Mouse (Mus musculus) midbrain, postnatal 0 days (tissue): Measurements from ENCODE around the gene Dhcr7. TPM values are rescaled to one million over a fixed set of nuclear protein-coding genes. Genes with fewer than 3 reads are reported as not detected.

Experiments used
- ATAC-seq: fragments of 200-750 bp; cut with Nextera tagmentation; 2 replicates; pipeline ENCODE4 v1.8.0; 2017; ENCODE audit warnings: moderate number of reproducible peaks, mild to moderate bottlenecking, moderate TSS enrichment, moderate library complexity; ENCODE audit not compliant: low FRiP score
- DNase-seq: peaks from one replicate; pipeline ENCODE4 v3.0.0-alpha.2; 2015; ENCODE audit warnings: low spot score
- H3K27ac ChIP-seq: fragments of 300-500 bp; sonication (generic); 2 replicates; pipeline ENCODE4 v1.5.1; 2014; ENCODE audit warnings: low read depth, mild to moderate bottlenecking, low read length, mixed read lengths
- H3K27me3 ChIP-seq: fragments of 300-500 bp; sonication (generic); 2 replicates; pipeline ENCODE4 v1.6.1; 2014; ENCODE audit warnings: low read length, control low read depth, mixed read lengths; ENCODE audit not compliant: insufficient read depth
- H3K36me3 ChIP-seq: fragments of 300-500 bp; sonication (generic); 2 replicates; pipeline ENCODE4 v1.6.1; 2014; ENCODE audit warnings: low read length, control low read depth, mixed read lengths; ENCODE audit not compliant: insufficient read depth
- H3K4me1 ChIP-seq: fragments of 300-500 bp; sonication (generic); 2 replicates; pipeline ENCODE4 v1.6.1; 2014; ENCODE audit warnings: mild to moderate bottlenecking, control low read depth, antibody characterized with exemption, low read length, mixed read lengths; ENCODE audit not compliant: insufficient read depth
- H3K4me2 ChIP-seq: fragments of 300-500 bp; sonication (generic); 2 replicates; pipeline ENCODE4 v1.6.1; 2014; ENCODE audit warnings: low read depth, mild to moderate bottlenecking, low read length, mixed read lengths; ENCODE audit not compliant: poor library complexity, severe bottlenecking
- H3K4me3 ChIP-seq: fragments of 300-500 bp; sonication (generic); 2 replicates; pipeline ENCODE4 v1.5.1; 2014; ENCODE audit warnings: low read depth, mild to moderate bottlenecking, low read length, moderate library complexity
- H3K9ac ChIP-seq: fragments of 300-500 bp; sonication (generic); replicated peaks from 2 replicates; pipeline ENCODE4 v1.6.1; 2014; ENCODE audit warnings: mild to moderate bottlenecking, low read length, moderate library complexity, mixed read lengths; ENCODE audit not compliant: poor library complexity, severe bottlenecking
- H3K9me3 ChIP-seq: fragments of 300-500 bp; sonication (generic); 2 replicates; pipeline ENCODE4 v1.6.1; 2016; ENCODE audit warnings: low read length, control low read depth
- CTCF ChIP-seq: IDR thresholded peaks from 2 replicates; pipeline ENCODE4 v1.5.1; 2016; ENCODE audit warnings: antibody characterized with exemption, mild to moderate bottlenecking
- WGBS: fragments of 180-500 bp; shearing (Covaris S2); extraction: QIAGEN DNeasy Blood & Tissue Kit; methylation state at CpG from one replicate; pipeline ENCODE4 v1.1.7; 2014; 5-methylcytosine and 5-hydroxymethylcytosine counted together
- microRNA-seq: library from miRNA; unstranded; fragments of <30 nt; microRNA quantifications from one replicate; pipeline ENCODE4, GENCODE M21; 2016; ENCODE audit warnings: borderline number of aligned reads
- polyA plus RNA-seq: library from polyadenylated mRNA; unstranded; fragments of >200 nt; fragmentation: Nextera tagmentation; extraction: Ambion mirVana; gene quantifications from 2 replicates; pipeline ENCODE4 v1.2.1, GENCODE M21; 2015
- total RNA-seq: library from RNA; depleted of rRNA; stranded (reverse); fragments of >200 nt; gene quantifications from 2 replicates; pipeline ENCODE4 v1.2.3, GENCODE M21; 2014; rRNA removed

Dhcr7 gene
- total and polyA plus RNA-seq, 2 experiments from 2014 or later: 66.0 to 74.7 TPM

DNA sequence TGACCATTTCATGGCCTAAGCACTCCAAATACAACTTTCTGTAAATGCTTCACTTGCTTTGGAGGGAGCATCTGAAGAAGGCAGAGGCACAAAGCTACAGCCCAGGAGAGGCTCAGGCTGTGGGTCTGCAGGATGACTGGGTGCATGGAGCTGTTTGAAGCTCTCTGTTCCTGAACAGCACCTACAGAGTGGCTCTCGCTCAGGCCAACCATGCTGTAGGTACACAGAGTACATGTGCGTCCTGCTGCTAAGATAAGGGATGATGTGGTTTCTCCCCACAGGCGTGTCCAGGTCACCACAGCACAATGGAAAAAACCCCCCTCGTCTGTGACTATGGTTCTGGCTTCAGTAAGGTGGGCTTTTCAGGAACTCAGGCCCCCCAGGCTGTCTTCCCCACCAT is 45.9 kb downstream of the Dhcr7 start:
- TF ChIP-seq CTCF: no peak
- WGBS: 77% methylated on average over 4 of the region's 4 CpGs
- no peak for ATAC-seq

DNA sequence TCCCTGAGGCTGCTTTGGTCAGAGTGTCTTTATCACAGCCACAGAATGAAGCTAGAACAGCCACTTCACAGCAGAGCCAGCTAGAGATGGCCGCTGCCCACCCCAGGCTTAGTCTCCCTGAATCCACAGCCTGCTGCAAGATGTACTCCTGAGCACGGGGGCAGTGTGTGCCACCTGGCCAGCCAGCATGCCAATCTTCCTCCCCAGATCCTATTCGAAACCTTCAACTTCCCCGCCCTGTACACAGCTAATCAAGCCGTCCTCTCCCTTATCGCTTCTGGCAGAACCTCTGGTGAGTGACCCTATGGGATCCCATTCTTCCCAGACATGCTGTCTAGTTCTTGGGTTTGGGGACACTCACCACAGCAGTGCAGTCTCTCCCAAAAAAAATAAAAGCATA is 60.8 kb downstream of the Dhcr7 start:
- Histone ChIP-seq H3K4me2 (no peak overlapping the region), H3K4me3 (no peak overlapping the region), H3K36me3 (no peaks in the 10 kb centered on the region), H3K27me3 (no peaks in the 10 kb centered on the region), H3K27ac (no peak overlapping the region), H3K9me3 (no peaks in the 10 kb centered on the region), H3K9ac (no peak overlapping the region), H3K4me1 (no peaks in the 10 kb centered on the region)
- WGBS: 85% methylated on average over 6 of the region's 6 CpGs
- no peak for DNase-seq
- ATAC-seq: no peak
- no peak for TF ChIP-seq CTCF

More for the DNA sequence above, 45.9 kb downstream of the Dhcr7 start:
- H3K4me1 ChIP-seq: no peaks in the 10 kb centered on the region
- H3K4me3 ChIP-seq: no peak overlapping the region
- H3K27me3 ChIP-seq: no peaks in the 10 kb centered on the region
- H3K9me3 ChIP-seq: 0 out of 2 replicates have a peak, but pooled peaks cover 6% of the 10 kb centered on the region
- H3K27ac ChIP-seq: no peak overlapping the region
- DNase-seq: no peak
- no peak overlapping the region for H3K9ac ChIP-seq
- H3K36me3 ChIP-seq: no peaks in the 10 kb centered on the region
- H3K4me2 ChIP-seq: no peak overlapping the region

GRCm38 (mm10) chr7:143891146-143891545 is 68.2 kb downstream of the Dhcr7 start:
- H3K27me3 ChIP-seq: no peaks in the 10 kb centered on the region
- H3K4me1 ChIP-seq: no peaks in the 10 kb centered on the region
- H3K9me3 ChIP-seq: no peaks in the 10 kb centered on the region
- no peaks in the 10 kb centered on the region for H3K36me3 ChIP-seq
- no peak overlapping the region for H3K9ac ChIP-seq
- no peak overlapping the region for H3K4me3 ChIP-seq
- H3K4me2 ChIP-seq: no peak overlapping the region
- H3K27ac ChIP-seq: no peak overlapping the region
- TF ChIP-seq CTCF: no peak
- 60% methylated on average over 2 of the region's 2 CpGs for WGBS
- DNase-seq (no peak), ATAC-seq (no peak)

DNA sequence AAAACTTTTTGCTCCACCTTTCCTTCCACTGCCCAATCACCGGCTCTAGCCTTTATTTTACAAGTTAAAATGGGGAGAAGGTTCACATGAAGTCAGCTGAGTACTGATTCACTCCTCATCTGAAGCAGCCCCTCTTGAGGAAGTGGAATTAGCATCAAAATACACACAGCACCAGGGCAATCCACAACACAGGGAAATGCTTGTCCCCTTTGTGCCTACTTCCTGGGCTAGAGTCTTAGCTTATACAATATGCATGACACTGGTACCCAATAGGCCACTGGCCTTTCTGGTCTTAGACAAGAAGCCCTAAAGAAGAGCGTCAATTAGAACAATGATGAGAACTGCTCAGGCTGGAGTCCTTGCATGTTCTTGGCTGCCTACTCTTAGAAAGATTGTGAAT is 69.4 kb downstream of the Dhcr7 start:
- 65% methylated on average over 2 of the region's 2 CpGs for WGBS
- no peak overlapping the region for H3K9ac ChIP-seq
- H3K4me3 ChIP-seq: no peak overlapping the region
- H3K27me3 ChIP-seq: no peaks in the 10 kb centered on the region
- no peaks in the 10 kb centered on the region for H3K9me3 ChIP-seq
- no peak overlapping the region for H3K4me2 ChIP-seq
- ATAC-seq: no peak
- H3K4me1 ChIP-seq: no peaks in the 10 kb centered on the region
- H3K36me3 ChIP-seq: no peaks in the 10 kb centered on the region
- no peak for DNase-seq
- TF ChIP-seq CTCF: no peak
- no peak overlapping the region for H3K27ac ChIP-seq

Small RNAs within 50 kb of the gene (microRNA-seq; reads per million reads assigned to microRNA genes)
- not detected for gene Gm22064

Other genes with a start within 250 kb of the Dhcr7 start
- 44.5 and 63.0 TPM in 2 replicates for gene Cars, start 223.1 kb upstream of the Dhcr7 start, total RNA-seq
- gene Cars, start 223.1 kb upstream of the Dhcr7 start, polyA plus RNA-seq: 75.4 and 76.2 TPM in 2 replicates
- gene Tnfrsf26, start 194.4 kb upstream of the Dhcr7 start, total RNA-seq: 0.09 and 0.11 TPM in 2 replicates
- 0.05 and 0.10 TPM in 2 replicates for gene Tnfrsf26, start 194.4 kb upstream of the Dhcr7 start, polyA plus RNA-seq
- gene Tnfrsf22, start 173.5 kb upstream of the Dhcr7 start, total RNA-seq: 1.6 and 2.6 TPM in 2 replicates
- gene Tnfrsf22, start 173.5 kb upstream of the Dhcr7 start, polyA plus RNA-seq: 4.9 and 6.7 TPM in 2 replicates
- gene Tnfrsf23, start 137.3 kb upstream of the Dhcr7 start, total RNA-seq: 1.2 and 1.6 TPM in 2 replicates
- gene Tnfrsf23, start 137.3 kb upstream of the Dhcr7 start, polyA plus RNA-seq: 0.93 and 1.7 TPM in 2 replicates
- 47.7 and 52.6 TPM in 2 replicates for gene Osbpl5, start 66.2 kb upstream of the Dhcr7 start, total RNA-seq
- 26.7 and 30.2 TPM in 2 replicates for gene Osbpl5, start 66.2 kb upstream of the Dhcr7 start, polyA plus RNA-seq
- 0.14 and 0.27 TPM in 2 replicates for gene Mrgprg, start 56.2 kb upstream of the Dhcr7 start, total RNA-seq
- gene Mrgprg, start 56.2 kb upstream of the Dhcr7 start, polyA plus RNA-seq: not detected in 2 replicates
- gene Mrgpre, start 38.6 kb upstream of the Dhcr7 start, total RNA-seq: 8.0 and 10.1 TPM in 2 replicates
- 11.6 and 12.4 TPM in 2 replicates for gene Mrgpre, start 38.6 kb upstream of the Dhcr7 start, polyA plus RNA-seq
- 6.9 and 13.1 TPM in 2 replicates for gene Nadsyn1, start 296 bp upstream of the Dhcr7 start, total RNA-seq
- gene Nadsyn1, start 296 bp upstream of the Dhcr7 start, polyA plus RNA-seq: 3.5 and 5.8 TPM in 2 replicates
- not detected in 2 replicates for gene Gm498, start 43.7 kb downstream of the Dhcr7 start, total RNA-seq
- not detected in 2 replicates for gene Gm498, start 43.7 kb downstream of the Dhcr7 start, polyA plus RNA-seq
- 32.5 and 32.6 TPM in 2 replicates for gene Shank2, start 178.8 kb downstream of the Dhcr7 start, total RNA-seq
- 7.7 and 9.3 TPM in 2 replicates for gene Shank2, start 178.8 kb downstream of the Dhcr7 start, polyA plus RNA-seq